Mouse (Mus musculus) lung, postnatal 25 days (tissue): ENCODE measurements around the gene Hebp1.
A peak's percentile ranks its signal among the peaks of the same experiment; 100 is the strongest.

Experiments
- DNase-seq: peaks from one replicate; pipeline ENCODE4 v3.0.0; 2022; ENCODE audit warnings: low spot score

The Hebp1 gene

GRCm38 (mm10) chr6:135197921-135198532 lies at the start of gene Hebp1, which contains the start of gene Fam234b:
Gene Hebp1, minus strand, starts transcription at chr6:135198022.
Gene Fam234b, plus strand, starts transcription at chr6:135197977.
- DNase-seq, result peak; percentile 78

- DNase-seq, result no peak
Measured at GRCm38 (mm10) chr6:135245586-135245985, 47.8 kb upstream of the Hebp1 start.

DNA sequence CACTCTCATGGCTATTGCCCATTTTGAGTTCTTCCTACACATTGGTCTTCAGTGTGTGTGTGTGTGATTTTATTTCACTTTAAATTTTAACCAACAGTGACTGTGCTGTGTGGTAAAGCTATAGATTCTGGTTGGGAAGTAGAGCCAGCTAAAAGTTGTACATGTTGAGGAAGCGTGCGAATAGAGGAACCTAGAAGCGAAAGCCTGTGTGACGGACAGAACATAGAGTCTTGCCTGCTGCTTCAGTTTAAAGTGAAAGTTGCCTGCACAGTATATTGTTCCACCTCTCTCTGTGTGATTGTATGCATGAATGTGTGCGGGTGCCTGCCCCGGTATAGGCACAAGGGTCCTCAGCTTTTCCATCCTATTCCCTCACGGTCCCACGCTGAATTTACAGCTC lies 42.5 kb upstream of the Hebp1 start:
- no peak for DNase-seq

GRCm38 (mm10) chr6:135238211-135238610 lies 40.4 kb upstream of the Hebp1 start:
- DNase-seq, result no peak

- peak; percentile 28 for DNase-seq
Measured at GRCm38 (mm10) chr6:135237326-135237725, 39.5 kb upstream of the Hebp1 start.

DNA sequence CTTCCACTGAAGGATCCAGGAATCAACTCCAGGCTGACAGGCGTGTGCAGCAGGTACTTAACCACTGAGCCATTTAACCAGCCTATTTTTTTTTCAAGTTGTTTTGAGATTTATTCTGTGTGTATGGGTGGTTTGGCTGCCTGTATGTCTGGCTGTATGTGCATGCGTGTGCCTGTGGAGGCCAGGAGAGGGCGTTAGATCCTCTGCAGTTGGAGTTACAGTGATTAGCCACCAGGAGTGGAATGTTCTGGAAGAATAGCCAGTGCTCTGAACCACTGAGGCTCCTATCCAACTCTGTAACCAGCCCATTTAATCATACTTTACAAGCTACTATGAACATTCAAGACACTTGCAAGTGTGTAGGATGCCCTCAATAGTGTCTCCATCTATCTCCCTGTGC lies 38.8 kb upstream of the Hebp1 start:
- DNase-seq, result no peak

GRCm38 (mm10) chr6:135235742-135236141 lies 37.9 kb upstream of the Hebp1 start:
- DNase-seq, result no peak

GRCm38 (mm10) chr6:135232443-135233182 lies 34.8 kb upstream of the Hebp1 start:
- no peak for DNase-seq

DNA sequence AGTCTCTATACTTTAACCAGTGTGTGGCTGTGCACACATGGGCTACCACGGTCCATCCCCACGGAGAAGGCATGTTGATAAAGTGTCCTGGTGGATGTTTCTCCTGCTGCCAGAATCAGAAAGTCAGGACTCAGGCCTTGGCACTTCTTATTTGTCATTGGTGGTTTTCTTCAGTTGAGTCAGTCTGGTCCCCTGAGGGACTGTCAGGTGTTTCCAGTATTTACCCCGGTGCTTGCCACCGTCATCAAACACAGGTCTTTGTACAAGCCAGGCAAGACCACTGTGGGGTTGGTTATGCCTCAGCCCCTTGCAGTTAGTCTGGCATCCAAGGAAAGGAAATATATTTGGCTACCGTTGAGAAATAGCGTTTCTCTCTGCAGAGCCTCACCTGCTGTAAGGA lies 32.8 kb upstream of the Hebp1 start:
- no peak for DNase-seq

DNA sequence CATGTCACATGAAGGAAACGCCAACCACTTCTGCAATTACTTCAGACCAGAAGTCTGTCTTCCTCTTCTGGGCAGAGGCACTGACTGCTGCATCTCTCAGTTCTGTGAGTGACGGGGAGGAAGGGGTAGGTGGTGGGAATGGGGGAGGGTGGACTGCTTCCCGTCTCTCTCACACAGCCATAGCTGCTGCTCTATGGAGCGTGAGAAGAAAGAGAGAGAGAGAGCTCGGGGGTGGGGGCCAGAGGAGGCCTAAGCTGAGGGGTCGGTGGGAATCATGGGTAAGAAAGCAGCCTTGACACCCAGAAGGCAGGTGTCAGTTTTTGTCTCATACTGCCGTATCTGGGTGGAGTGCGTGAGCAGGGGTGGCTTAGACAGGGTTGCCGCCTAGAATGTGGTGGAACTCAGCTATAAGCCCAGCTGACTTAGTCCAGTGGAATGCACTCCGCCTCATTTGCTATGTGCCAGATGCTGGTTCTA lies 30.7 kb upstream of the Hebp1 start:
- DNase-seq, result peak; percentile 16

- DNase-seq, result no peak
Measured at GRCm38 (mm10) chr6:135223786-135224416, 26.1 kb upstream of the Hebp1 start.

GRCm38 (mm10) chr6:135219916-135220315 lies 22.1 kb upstream of the Hebp1 start:
- no peak for DNase-seq

- DNase-seq, result no peak
Measured at GRCm38 (mm10) chr6:135218330-135218729, 20.5 kb upstream of the Hebp1 start.

DNA sequence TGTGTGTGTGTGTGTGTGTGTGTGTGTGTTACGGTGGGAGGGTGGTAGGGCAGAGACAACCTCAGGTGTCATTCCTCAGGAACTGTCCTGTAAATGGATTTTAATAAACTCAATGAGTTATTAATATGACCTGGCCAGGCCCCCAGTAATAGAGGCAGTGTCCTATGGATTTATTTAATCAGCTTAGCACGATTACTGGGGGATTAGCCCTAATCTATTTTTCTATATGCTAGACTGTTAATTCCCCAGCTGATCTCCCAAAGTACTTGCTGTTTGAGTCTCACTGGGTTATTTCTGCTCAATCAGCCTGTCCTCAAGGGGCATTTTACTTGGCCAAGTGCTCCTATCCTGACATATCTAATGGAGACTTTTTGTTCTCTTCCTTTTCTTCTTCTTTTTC lies 14.8 kb upstream of the Hebp1 start:
- DNase-seq, result no peak

- DNase-seq, result no peak
Measured at GRCm38 (mm10) chr6:135211169-135211568, 13.3 kb upstream of the Hebp1 start.

GRCm38 (mm10) chr6:135206909-135207308 lies 9.1 kb upstream of the Hebp1 start:
- DNase-seq, result no peak

- DNase-seq, result no peak
Measured at GRCm38 (mm10) chr6:135205802-135206201, 8.0 kb upstream of the Hebp1 start.

GRCm38 (mm10) chr6:135204869-135205268 lies 7.0 kb upstream of the Hebp1 start:
- no peak for DNase-seq

- no peak for DNase-seq
Measured at GRCm38 (mm10) chr6:135203737-135204136, 5.9 kb upstream of the Hebp1 start.

DNA sequence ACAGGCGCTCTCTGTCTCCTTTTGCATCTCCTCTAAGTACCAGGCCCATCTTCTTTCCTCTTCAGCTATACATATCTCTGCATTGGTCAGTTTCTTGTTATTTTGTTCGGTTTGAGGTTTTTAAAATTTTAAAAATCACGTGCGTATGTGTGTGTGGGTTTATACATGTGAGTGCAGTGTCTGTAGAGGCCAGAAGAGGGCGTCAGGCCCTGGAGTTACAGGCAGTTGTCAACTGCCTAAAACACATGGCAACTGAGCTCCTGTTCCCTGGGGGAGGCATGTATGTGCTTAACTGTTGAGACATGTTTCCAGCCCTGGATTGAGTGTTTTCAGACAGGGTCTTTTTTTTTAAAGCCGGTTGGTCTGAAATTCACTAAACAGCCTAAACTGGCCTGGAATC lies 4.8 kb upstream of the Hebp1 start:
- DNase-seq, result no peak

DNA sequence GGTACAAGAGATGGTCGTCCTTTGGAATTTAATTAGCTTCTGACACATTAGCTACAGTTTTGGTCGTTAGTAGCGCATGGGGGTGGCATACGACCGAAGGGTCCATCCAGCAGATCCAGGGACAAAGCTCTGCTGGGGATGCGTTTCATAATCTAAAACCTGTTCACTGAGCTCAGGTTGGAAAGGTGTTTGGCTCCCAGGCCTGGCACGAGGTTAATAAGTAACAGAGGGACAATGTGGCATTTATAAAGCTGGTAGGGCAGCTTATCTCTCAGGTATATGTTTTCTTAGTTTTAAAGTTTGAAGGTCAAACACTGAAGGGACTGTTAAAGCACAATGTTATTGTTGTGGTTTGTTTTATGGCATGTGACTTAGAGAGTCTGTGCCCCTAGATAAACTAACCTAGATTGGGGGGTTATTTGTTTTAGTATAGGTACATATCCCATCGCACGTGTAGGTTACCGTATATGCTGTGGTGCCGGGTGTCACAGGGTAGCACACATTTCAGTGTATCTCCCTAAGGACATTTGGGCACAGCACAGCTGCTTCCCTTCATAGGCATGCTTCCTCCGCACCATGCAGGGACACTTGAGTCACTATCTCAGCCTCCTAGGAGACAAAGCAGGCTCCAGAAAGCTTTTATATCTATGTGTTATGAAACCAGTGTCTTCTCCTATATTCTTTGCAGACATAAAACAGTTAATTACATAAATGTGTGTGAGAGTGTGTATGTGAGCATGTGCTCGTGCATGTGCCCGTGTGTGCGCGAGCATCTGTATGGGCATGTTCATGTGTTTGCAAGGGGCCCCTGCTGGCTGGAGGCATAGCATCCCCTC lies 2.5 kb upstream of the Hebp1 start:
- DNase-seq, result peak; percentile 21

GRCm38 (mm10) chr6:135198726-135199125 lies 904 bp upstream of the Hebp1 start:
- DNase-seq, result no peak
